Mouse (Mus musculus) CH12.LX (cell line): ENCODE measurements around the gene Fcrl1. TPM values are rescaled to one million over a fixed set of nuclear protein-coding genes. Genes with fewer than 3 reads are reported as not detected.

Experiments
- DNase-seq: peaks from one replicate; pipeline ENCODE4 v3.0.0-alpha.2; 2013; ENCODE audit errors: extremely low read depth
- H3K27ac ChIP-seq: 2 replicates; pipeline ENCODE4 v1.5.1; 2012; ENCODE audit warnings: low read depth, mild to moderate bottlenecking, control low read depth, moderate library complexity; ENCODE audit not compliant: insufficient read depth
- H3K27me3 ChIP-seq: replicated peaks from 2 replicates; pipeline ENCODE3; 2012; ENCODE audit warnings: inconsistent platforms
- H3K36me3 ChIP-seq, 2 experiments: replicated peaks in 1 of 2; 2 replicates each; pipeline versions ENCODE3 to v1.6.1; 2012; ENCODE audit warnings: inconsistent platforms in 1 of 2, low read length in 1 of 2, mild to moderate bottlenecking in 1 of 2, mixed read lengths in 1 of 2, moderate library complexity in 1 of 2; ENCODE audit not compliant: control insufficient read depth in 1 of 2, insufficient read depth in 1 of 2
- H3K4me1 ChIP-seq, 2 experiments: 2 replicates each; pipeline ENCODE4 v1.6.1; 2012; ENCODE audit warnings: inconsistent platforms in 1 of 2, moderate library complexity in 1 of 2; ENCODE audit not compliant: insufficient read depth in 2 of 2, control insufficient read depth in 1 of 2
- H3K4me2 ChIP-seq: 2 replicates; pipeline ENCODE4 v1.6.1; 2012; ENCODE audit warnings: low read depth, mild to moderate bottlenecking, control low read depth; ENCODE audit not compliant: poor library complexity, insufficient read depth, severe bottlenecking
- H3K4me3 ChIP-seq, 3 experiments: fragments of 150-350 bp in 1 of 3; sonication (generic) in 1 of 3; replicated peaks in 1 of 3; 2 replicates each; pipeline versions ENCODE3 to v1.5.1; 2011 to 2012; ENCODE audit warnings: low read depth in 2 of 3, low read length in 2 of 3, mild to moderate bottlenecking in 2 of 3, moderate library complexity in 2 of 3, control low read depth in 1 of 3, improper control_type of control experiment in 1 of 3, inconsistent platforms in 1 of 3, mixed read lengths in 1 of 3; ENCODE audit not compliant: poor library complexity in 1 of 3
- H3K79me2 ChIP-seq: replicated peaks from 2 replicates; pipeline ENCODE4 v1.6.1; 2012; ENCODE audit warnings: mild to moderate bottlenecking, moderate library complexity; ENCODE audit not compliant: control insufficient read depth, poor library complexity, insufficient read depth, severe bottlenecking; ENCODE audit errors: extremely low read depth
- H3K9ac ChIP-seq: 2 replicates; pipeline ENCODE4 v1.6.1; 2012; ENCODE audit warnings: low read depth, mild to moderate bottlenecking, control low read depth, moderate library complexity; ENCODE audit not compliant: insufficient read depth
- H3K9me3 ChIP-seq: replicated peaks from 2 replicates; pipeline ENCODE3; 2012; ENCODE audit warnings: low read length, inconsistent platforms, mixed read lengths
- CHD1 ChIP-seq: IDR thresholded peaks from 2 replicates; pipeline ENCODE4 v1.6.1; 2012; ENCODE audit warnings: low read depth, low read length, improper control_type of control experiment, inconsistent platforms
- CHD2 ChIP-seq: IDR thresholded peaks from 2 replicates; pipeline ENCODE4 v1.6.1; 2011; ENCODE audit warnings: low read length, improper control_type of control experiment
- CTCF ChIP-seq, 2 experiments: IDR thresholded peaks in 1 of 2; conservative IDR thresholded peaks in 1 of 2; 2 replicates each; pipeline ENCODE4 v1.5.1; 2011 to 2012; ENCODE audit warnings: low read depth in 2 of 2, low read length in 2 of 2, improper control_type of control experiment in 1 of 2, inconsistent platforms in 1 of 2, mild to moderate bottlenecking in 1 of 2, moderate library complexity in 1 of 2
- E2F4 ChIP-seq: IDR thresholded peaks from 2 replicates; pipeline ENCODE4 v1.6.1; 2011; ENCODE audit warnings: low read depth, low read length, improper control_type of control experiment; ENCODE audit not compliant: insufficient replicate concordance
- ELF1 ChIP-seq: IDR thresholded peaks from 2 replicates; pipeline ENCODE4 v1.6.1; 2014; ENCODE audit warnings: low read depth, mild to moderate bottlenecking, inconsistent platforms, low read length, improper control_type of control experiment
- ETS1 ChIP-seq: conservative IDR thresholded peaks from 2 replicates; pipeline ENCODE4 v1.6.1; 2012; ENCODE audit warnings: low read depth, mild to moderate bottlenecking, inconsistent platforms, low read length, improper control_type of control experiment, moderate library complexity
- HCFC1 ChIP-seq: IDR thresholded peaks from 2 replicates; pipeline ENCODE4 v1.6.1; 2012; ENCODE audit warnings: low read depth, mild to moderate bottlenecking, inconsistent platforms, low read length, improper control_type of control experiment
- IRF4 ChIP-seq: IDR thresholded peaks from 2 replicates; pipeline ENCODE4 v1.6.1; 2014; ENCODE audit warnings: low read depth, mild to moderate bottlenecking, inconsistent platforms, low read length, improper control_type of control experiment
- MAFK ChIP-seq: IDR thresholded peaks from 2 replicates; pipeline ENCODE4 v1.6.1; 2011; ENCODE audit warnings: low read length, improper control_type of control experiment; ENCODE audit not compliant: insufficient replicate concordance
- MEF2A ChIP-seq: IDR thresholded peaks from 2 replicates; pipeline ENCODE4 v1.6.1; 2014; ENCODE audit warnings: low read depth, mild to moderate bottlenecking, inconsistent platforms, low read length, improper control_type of control experiment, borderline replicate concordance
- MYC ChIP-seq: IDR thresholded peaks from 2 replicates; pipeline ENCODE4 v1.6.1; 2011; ENCODE audit warnings: low read depth, mild to moderate bottlenecking, improper control_type of control experiment, low read length
- NRF1 ChIP-seq: IDR thresholded peaks from 2 replicates; pipeline ENCODE4 v1.6.1; 2014; ENCODE audit warnings: low read depth, mild to moderate bottlenecking, inconsistent platforms, low read length, improper control_type of control experiment, moderate library complexity
- PAX5 ChIP-seq: IDR thresholded peaks from 2 replicates; pipeline ENCODE4 v1.6.1; 2012; ENCODE audit warnings: low read length, inconsistent platforms, mixed read lengths
- POLR2AphosphoS2 ChIP-seq: IDR thresholded peaks from 2 replicates; pipeline ENCODE4 v1.6.1; 2011; ENCODE audit warnings: low read depth, low read length, improper control_type of control experiment
- RAD21 ChIP-seq: IDR thresholded peaks from 2 replicates; pipeline ENCODE4 v1.6.1; 2011; ENCODE audit warnings: low read depth, mild to moderate bottlenecking, low read length, improper control_type of control experiment, moderate library complexity
- RCOR1 ChIP-seq: conservative IDR thresholded peaks from 2 replicates; pipeline ENCODE4 v1.6.1; 2012; ENCODE audit warnings: low read depth, mild to moderate bottlenecking, inconsistent platforms, low read length, improper control_type of control experiment
- TBP ChIP-seq: conservative IDR thresholded peaks from 2 replicates; pipeline ENCODE4 v1.6.1; 2011; ENCODE audit warnings: low read depth, low read length, improper control_type of control experiment
- UBTF ChIP-seq: IDR thresholded peaks from 2 replicates; pipeline ENCODE4 v1.6.1; 2012; ENCODE audit warnings: low read depth, mild to moderate bottlenecking, inconsistent platforms, low read length, improper control_type of control experiment, moderate library complexity
- USF1 ChIP-seq: IDR thresholded peaks from 2 replicates; pipeline ENCODE4 v1.6.1; 2014; ENCODE audit warnings: low read depth, mild to moderate bottlenecking, inconsistent platforms, low read length, improper control_type of control experiment
- ZC3H11A ChIP-seq: IDR thresholded peaks from 2 replicates; pipeline ENCODE4 v1.6.1; 2012; ENCODE audit warnings: low read depth, mild to moderate bottlenecking, inconsistent platforms, low read length, improper control_type of control experiment
- ZKSCAN1 ChIP-seq: IDR thresholded peaks from 2 replicates; pipeline ENCODE4 v1.6.1; 2012; ENCODE audit warnings: low read depth, inconsistent platforms, low read length, improper control_type of control experiment, borderline replicate concordance
- ZMIZ1 ChIP-seq: IDR thresholded peaks from 2 replicates; pipeline ENCODE4 v1.6.1; 2012; ENCODE audit warnings: low read depth, mild to moderate bottlenecking, inconsistent platforms, low read length, improper control_type of control experiment
- ZNF384 ChIP-seq: IDR thresholded peaks from 2 replicates; pipeline ENCODE4 v1.6.1; 2012; ENCODE audit warnings: low read depth, low read length, improper control_type of control experiment, inconsistent platforms
- dilution Hi-C: fragments of 300-500 bp; cut with MboI; formaldehyde crosslinking; loops from 2 replicates; pipeline ENCODE4 v1.14.3; 2020; ENCODE audit warnings: low sequenced_read_pairs; ENCODE audit not compliant: extremely low pct_unique_long_range_greater_than_20kb, extremely low pct_ligation_motif_present
- in situ Hi-C: fragments of 300-500 bp; cut with MboI; formaldehyde crosslinking; loops from 3 replicates; pipeline ENCODE4 v1.14.3; 2019; ENCODE audit warnings: low sequenced_read_pairs, low pct_ligation_motif_present, low pct_unique_long_range_greater_than_20kb, mixed read lengths
- polyA plus RNA-seq: library from polyadenylated mRNA; unstranded; fragments of >175 nt; gene quantifications from 2 replicates; pipeline ENCODE4 v1.2.1, GENCODE M21; 2012; ENCODE audit warnings: low read depth; ENCODE audit not compliant: insufficient read length
- total RNA-seq, 2 experiments: library from RNA; depleted of rRNA; stranded (reverse); fragments of 300-350 nt in 1 of 2; fragments of >200 nt in 1 of 2; gene quantifications; 2 replicates each; pipeline ENCODE4 v1.2.3; 2012 to 2014

The Fcrl1 gene
- total and polyA plus RNA-seq, 3 experiments, result 20.6 to 50.1 (median 45.2) TPM

- Histone ChIP-seq H3K9ac (no peak overlapping the region), H3K4me3 (no peak overlapping the region), H3K4me2 (no peak overlapping the region), H3K36me3 (peaks cover 20 to 86% of the 10 kb centered on the region in 2 experiments), H3K9me3 (no peaks in the 10 kb centered on the region), H3K27ac (no peak overlapping the region), H3K27me3 (no peaks in the 10 kb centered on the region), H3K4me1 (peaks cover 0 to 37% of the 10 kb centered on the region in 2 experiments; a peak in 2 of 4 replicates), H3K79me2 (no peaks in the 10 kb centered on the region)
- no peak for TF ChIP-seq RAD21
- no peak for TF ChIP-seq CHD1
- no peak for TF ChIP-seq MAFK
- TF ChIP-seq TBP, result no peak
- no peak for TF ChIP-seq HCFC1
- no peak for TF ChIP-seq CHD2
- no peak for TF ChIP-seq MEF2A
- in situ Hi-C loops, result no loop called here
- dilution Hi-C loops, result no loop called here
- no peak for DNase-seq
Observed at GRCm38 (mm10) chr3:87390935-87391334, 14.7 kb downstream of the Fcrl1 start.

- Histone ChIP-seq H3K27ac (no peak overlapping the region), H3K27me3 (no peaks in the 10 kb centered on the region), H3K4me1 (peaks cover 18 to 58% of the 10 kb centered on the region in 2 experiments)
- in situ Hi-C loops, result no loop called here
- dilution Hi-C loops, result no loop called here
- peak; percentile 59; the same call in 1 of the 2 replicates for TF ChIP-seq ZNF384
- no peak for TF ChIP-seq E2F4
- TF ChIP-seq USF1, result no peak
- TF ChIP-seq IRF4, result peak; percentile 57; the same call in 1 of the 2 replicates
- TF ChIP-seq, all 38 proteins: peak for 2
- H3K36me3 ChIP-seq, result peaks cover 0 to 16% of the 10 kb centered on the region in 2 experiments
- no peak for DNase-seq
- no peaks in the 10 kb centered on the region for H3K79me2 ChIP-seq
- peak overlapping the region; percentile 61; the same call in 1 of the 2 replicates for H3K4me2 ChIP-seq
- H3K4me3 ChIP-seq, result no peak overlapping the region
- no peaks in the 10 kb centered on the region for H3K9me3 ChIP-seq
- H3K9ac ChIP-seq, result no peak overlapping the region
Observed at GRCm38 (mm10) chr3:87398809-87399208, 22.6 kb downstream of the Fcrl1 start.

DNA sequence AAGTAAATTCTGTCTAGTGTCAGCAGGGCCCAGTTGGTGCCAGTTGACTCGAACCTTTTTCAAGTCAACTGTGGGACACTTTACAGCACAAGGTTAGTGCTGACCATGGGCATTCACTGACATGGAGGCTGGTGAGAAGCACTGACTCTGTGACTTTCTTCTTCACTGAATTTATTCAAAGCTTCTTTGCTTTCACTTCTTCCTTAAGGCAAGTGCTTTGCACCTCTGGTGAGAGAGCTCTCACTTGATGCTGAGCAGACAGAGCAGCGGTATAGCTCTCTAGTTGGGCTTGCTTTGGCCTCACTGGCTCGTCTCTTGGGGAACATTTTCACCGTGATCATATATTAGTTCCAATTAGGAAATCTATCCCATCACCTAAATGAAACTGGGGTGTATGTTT, 23.7 kb downstream of the Fcrl1 start:
- Histone ChIP-seq H3K4me2 (peak overlapping the region; percentile 46; the same call in 1 of the 2 replicates), H3K36me3 (peaks cover 0 to 14% of the 10 kb centered on the region in 2 experiments), H3K4me3 (no peak overlapping the region), H3K27me3 (no peaks in the 10 kb centered on the region), H3K27ac (peak overlapping the region; percentile 57; the same call in 1 of the 2 replicates), H3K79me2 (no peaks in the 10 kb centered on the region), H3K9ac (no peak overlapping the region), H3K9me3 (no peaks in the 10 kb centered on the region), H3K4me1 (peaks cover 18 to 57% of the 10 kb centered on the region in 2 experiments)
- dilution Hi-C loops (no loop called here), in situ Hi-C loops (no loop called here)
- no peak for TF ChIP-seq RCOR1
- no peak for TF ChIP-seq CTCF (conservative IDR thresholded peaks at IDR 0.05 in 1 of 2, IDR thresholded peaks at IDR 0.05 in 1 of 2; ENCODE audit: low read depth in 2 of 2, low read length in 2 of 2)
- no peak for TF ChIP-seq PAX5
- TF ChIP-seq POLR2AphosphoS2, result no peak
- TF ChIP-seq ELF1, result no peak
- TF ChIP-seq ETS1, result no peak
- TF ChIP-seq NRF1, result no peak
- no peak for TF ChIP-seq IRF4
- no peak for TF ChIP-seq UBTF
- no peak for TF ChIP-seq CHD1
- TF ChIP-seq ZKSCAN1, result no peak
- no peak for TF ChIP-seq ZMIZ1
- no peak for TF ChIP-seq ZC3H11A
- no peak for TF ChIP-seq MYC
- TF ChIP-seq RAD21, result no peak
- TF ChIP-seq E2F4, result no peak
- no peak for TF ChIP-seq CHD2
- no peak for DNase-seq
